Mouse (Mus musculus) hindbrain, embryonic 15.5 days (tissue): Measurements from ENCODE around the gene Rad23a. TPM values are rescaled to one million over a fixed set of nuclear protein-coding genes. Genes with fewer than 3 reads are reported as not detected.
"Not testable (repeated sequence)": the region's sequence is repeated elsewhere in the genome, so short reads cannot be mapped to it uniquely, and the experiment has no call there.

Source experiments
- ATAC-seq: fragments of 200-750 bp; cut with Nextera tagmentation; 2 replicates; pipeline ENCODE4 v1.8.0; 2017; ENCODE audit warnings: low read depth, moderate number of reproducible peaks, moderate TSS enrichment; ENCODE audit not compliant: low FRiP score
- H3K27ac ChIP-seq: fragments of 300-500 bp; sonication (generic); replicated peaks from 2 replicates; pipeline ENCODE4 v1.5.1; 2015; ENCODE audit warnings: mild to moderate bottlenecking, inconsistent platforms
- H3K27me3 ChIP-seq: fragments of 300-500 bp; sonication (generic); 2 replicates; pipeline ENCODE4 v1.6.1; 2015; ENCODE audit warnings: control low read depth, inconsistent platforms
- H3K36me3 ChIP-seq: fragments of 300-500 bp; sonication (generic); 2 replicates; pipeline ENCODE4 v1.6.1; 2015; ENCODE audit warnings: control low read depth, inconsistent platforms
- H3K4me1 ChIP-seq: fragments of 300-500 bp; sonication (generic); replicated peaks from 2 replicates; pipeline ENCODE4 v1.6.1; 2015; ENCODE audit warnings: control low read depth, inconsistent platforms
- H3K4me2 ChIP-seq: fragments of 300-500 bp; sonication (generic); 2 replicates; pipeline ENCODE4 v1.6.1; 2015; ENCODE audit warnings: moderate library complexity, mild to moderate bottlenecking, inconsistent platforms
- H3K4me3 ChIP-seq: fragments of 300-500 bp; sonication (generic); 2 replicates; pipeline ENCODE4 v1.5.1; 2015; ENCODE audit warnings: mild to moderate bottlenecking, inconsistent platforms
- H3K9ac ChIP-seq: fragments of 300-500 bp; sonication (generic); 2 replicates; pipeline ENCODE4 v1.6.1; 2015; ENCODE audit warnings: inconsistent platforms
- H3K9me3 ChIP-seq: fragments of 300-500 bp; sonication (generic); 2 replicates; pipeline ENCODE4 v1.6.1; 2016; ENCODE audit warnings: control low read depth, inconsistent platforms
- WGBS: fragments of 180-500 bp; shearing (Covaris S2); methylation state at CpG from one replicate; pipeline ENCODE4 v1.1.7; 2015; 5-methylcytosine and 5-hydroxymethylcytosine counted together
- polyA plus RNA-seq: library from polyadenylated mRNA; unstranded; fragments of >200 nt; fragmentation: Nextera tagmentation; extraction: Ambion mirVana; gene quantifications from 2 replicates; pipeline ENCODE4 v1.2.1, GENCODE M21; 2015

Rad23a gene
- polyA plus RNA-seq, 1 experiment from 2014 or later, result 79.1 TPM

DNA sequence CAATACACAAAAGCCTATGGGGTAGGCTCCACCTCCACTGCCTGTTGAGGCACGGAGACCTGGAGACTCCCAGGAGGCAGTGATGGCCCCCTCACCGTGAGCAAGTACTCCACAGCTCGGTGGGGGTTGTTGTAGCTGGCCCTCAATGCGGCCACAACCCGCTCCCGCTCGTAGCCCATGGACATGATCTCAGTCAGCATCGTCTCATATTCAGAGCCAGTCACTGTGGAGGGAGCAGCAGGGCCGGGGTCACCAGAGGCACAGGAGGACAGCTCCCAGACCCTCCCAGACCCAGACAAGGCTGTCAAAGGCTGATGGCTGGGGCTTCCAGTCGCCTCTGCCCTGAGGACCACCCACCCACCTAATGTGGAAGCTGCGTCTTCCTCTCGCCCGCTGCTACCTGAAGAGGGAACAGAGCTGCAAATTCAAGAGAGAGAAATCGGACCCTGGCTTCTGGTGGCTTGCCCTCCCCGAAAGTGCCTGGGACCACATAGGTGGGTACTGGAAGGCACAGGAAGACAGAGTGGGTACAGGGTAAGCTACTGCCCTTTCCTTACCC is 2.5 kb downstream of the Rad23a start:
- H3K4me1 ChIP-seq, result peaks cover 41% of the 10 kb centered on the region
- 76% methylated on average over 15 of the region's 15 CpGs for WGBS
- H3K4me2 ChIP-seq, result no peak overlapping the region
- no peak overlapping the region for H3K4me3 ChIP-seq
- ATAC-seq, result no peak
- H3K36me3 ChIP-seq, result peaks cover 62% of the 10 kb centered on the region
- no peaks in the 10 kb centered on the region for H3K27me3 ChIP-seq
- no peak overlapping the region for H3K9ac ChIP-seq
- no peaks in the 10 kb centered on the region for H3K9me3 ChIP-seq
- no peak overlapping the region for H3K27ac ChIP-seq

DNA sequence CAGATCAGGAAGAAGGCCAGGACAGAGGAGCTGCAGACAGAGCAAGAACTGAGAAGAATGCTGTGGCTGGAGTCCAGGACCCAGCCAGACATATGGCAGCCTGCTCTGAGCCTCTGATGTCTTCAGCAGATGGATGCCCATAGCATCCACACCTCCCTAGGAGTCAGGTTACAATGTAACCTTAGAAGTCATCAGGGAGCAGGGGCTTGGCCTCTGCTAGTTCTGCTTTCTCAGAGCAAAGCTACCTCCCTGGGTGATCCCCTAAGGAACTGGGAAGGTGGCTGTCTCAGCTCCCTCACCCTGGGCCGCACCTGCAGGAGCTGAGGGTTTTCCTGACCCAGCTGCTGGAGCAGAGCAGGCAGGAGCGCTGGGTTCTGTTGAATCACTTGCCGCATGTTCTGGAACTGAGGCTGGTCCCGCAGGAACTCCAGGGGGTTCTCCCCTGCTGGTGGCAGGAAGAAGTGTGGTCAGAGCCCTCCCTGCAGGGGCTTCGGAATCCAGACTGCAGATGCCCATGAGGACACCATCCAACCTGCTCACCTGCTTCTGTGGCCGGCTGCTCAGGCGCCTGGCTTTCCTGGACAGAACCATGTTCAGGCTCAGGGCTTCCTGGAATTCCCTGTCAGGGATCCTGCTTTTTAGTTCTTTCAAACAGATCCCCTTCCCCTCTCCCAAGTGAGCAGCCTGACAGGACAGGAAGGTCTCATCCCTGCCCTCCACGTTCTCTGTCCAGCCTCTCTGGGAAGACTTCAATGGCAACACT is 3.1 kb downstream of the Rad23a start:
- H3K9me3 ChIP-seq, result no peaks in the 10 kb centered on the region
- peaks cover 38% of the 10 kb centered on the region for H3K4me1 ChIP-seq
- no peak for ATAC-seq
- no peak overlapping the region for H3K4me3 ChIP-seq
- H3K4me2 ChIP-seq, result no peak overlapping the region
- H3K36me3 ChIP-seq, result peaks cover 56% of the 10 kb centered on the region
- 73% methylated on average over 8 of the region's 8 CpGs for WGBS
- no peak overlapping the region for H3K27ac ChIP-seq
- H3K9ac ChIP-seq, result no peak overlapping the region
- no peaks in the 10 kb centered on the region for H3K27me3 ChIP-seq

DNA sequence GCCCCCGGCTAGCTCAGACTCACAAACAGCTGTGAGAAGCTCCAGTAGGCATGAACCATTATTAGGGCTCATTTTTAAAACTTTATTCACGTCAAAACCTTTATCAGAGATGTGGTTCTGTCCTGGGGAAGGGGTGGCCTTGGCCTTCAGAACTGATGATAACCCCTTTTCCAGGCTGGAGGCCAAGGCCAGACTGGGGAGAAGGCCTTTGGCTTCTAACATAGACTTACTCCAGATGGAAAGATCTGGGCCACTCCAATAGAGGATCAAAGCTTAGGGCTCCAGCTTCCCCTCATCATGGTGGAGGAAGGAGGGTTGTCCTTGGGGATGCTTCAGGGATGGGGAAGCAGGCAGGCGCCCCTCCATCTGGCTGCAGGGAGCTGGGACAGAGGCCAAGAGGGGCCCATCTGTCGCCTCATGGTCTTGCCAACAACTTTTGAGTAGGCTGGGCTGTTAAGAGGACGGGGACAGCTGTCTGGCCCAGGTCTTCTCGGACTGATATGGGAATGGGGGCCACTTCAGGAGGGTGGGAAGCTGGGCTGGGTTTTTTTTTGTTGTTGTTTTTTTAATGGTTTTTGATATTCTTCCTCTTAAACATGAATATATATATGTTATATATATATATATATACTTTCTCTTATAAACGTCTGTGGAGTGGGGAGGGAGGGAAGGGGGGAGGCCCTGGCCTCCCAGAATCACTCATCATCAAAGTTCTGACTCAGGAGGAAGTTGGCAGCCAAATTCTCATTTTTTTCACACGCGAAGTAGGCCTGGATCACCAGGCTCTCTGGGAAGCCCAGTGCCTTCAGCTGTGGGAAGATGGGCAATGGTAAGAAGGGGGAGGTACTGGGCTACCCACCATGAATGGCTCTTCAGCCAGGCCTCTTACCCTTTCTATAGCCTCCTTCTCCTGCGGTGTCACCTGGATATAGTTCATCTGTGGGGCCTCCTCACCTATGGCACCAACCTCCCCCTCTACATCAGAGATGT is 5.3 kb downstream of the Rad23a start:
- no peak overlapping the region for H3K9ac ChIP-seq
- H3K4me3 ChIP-seq, result no peak overlapping the region
- H3K36me3 ChIP-seq, result peaks cover 44% of the 10 kb centered on the region
- H3K27me3 ChIP-seq, result no peaks in the 10 kb centered on the region
- peaks cover 44% of the 10 kb centered on the region for H3K4me1 ChIP-seq
- ATAC-seq, result peak; percentile 29; the same call in 1 of the 2 replicates
- no peaks in the 10 kb centered on the region for H3K9me3 ChIP-seq
- H3K27ac ChIP-seq, result peak overlapping the region; percentile 91
- 56% methylated on average over 10 of the region's 10 CpGs for WGBS
- H3K4me2 ChIP-seq, result no peak overlapping the region

DNA sequence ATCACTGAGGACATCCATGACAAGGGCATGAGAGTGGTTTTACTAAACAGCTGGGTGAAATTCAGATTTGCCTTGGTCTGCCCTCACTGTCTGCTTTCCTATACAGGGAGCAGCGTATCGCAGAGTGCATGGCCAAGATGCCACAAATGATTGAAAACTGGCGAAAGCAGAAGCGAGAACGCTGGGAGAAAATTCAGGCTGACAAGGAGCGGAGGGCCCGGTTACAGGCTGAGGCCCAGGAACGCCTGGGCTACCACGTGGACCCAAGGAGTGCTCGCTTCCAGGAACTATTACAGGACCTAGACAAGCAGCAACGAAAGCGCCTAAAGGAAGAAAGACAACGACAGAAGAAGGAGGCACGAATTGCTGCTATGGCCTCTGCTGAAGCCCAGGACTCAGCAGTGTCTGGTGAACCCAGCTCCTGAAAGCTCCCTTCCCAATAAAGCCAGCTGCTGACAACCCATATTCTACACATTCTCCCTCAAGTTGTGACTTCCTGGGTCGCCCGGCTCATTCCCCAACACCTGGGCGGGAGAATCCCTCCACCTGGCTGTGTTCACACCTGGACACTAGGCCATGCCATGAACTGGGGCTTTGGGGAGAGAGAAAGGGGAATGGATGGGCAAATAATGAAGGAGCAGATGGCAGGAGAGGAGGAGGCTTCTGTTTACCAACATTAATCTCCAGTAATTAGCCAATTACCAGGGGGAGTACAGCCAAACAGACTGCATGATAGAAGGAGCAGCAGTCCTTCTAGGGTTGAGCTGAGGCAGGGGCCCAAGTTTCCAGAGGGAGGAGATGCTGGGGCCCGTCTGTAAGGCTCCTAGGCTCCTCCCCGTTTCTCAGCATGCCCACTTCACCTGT is 6.2 kb downstream of the Rad23a start:
- H3K9ac ChIP-seq, result no peak overlapping the region
- no peaks in the 10 kb centered on the region for H3K27me3 ChIP-seq
- peaks cover 44% of the 10 kb centered on the region for H3K36me3 ChIP-seq
- ATAC-seq, result no peak
- H3K4me3 ChIP-seq, result no peak overlapping the region
- no peak overlapping the region for H3K4me2 ChIP-seq
- no peaks in the 10 kb centered on the region for H3K9me3 ChIP-seq
- H3K27ac ChIP-seq, result peak overlapping the region; percentile 91
- H3K4me1 ChIP-seq, result peaks cover 38% of the 10 kb centered on the region
- 80% methylated on average over 19 of the region's 19 CpGs for WGBS

DNA sequence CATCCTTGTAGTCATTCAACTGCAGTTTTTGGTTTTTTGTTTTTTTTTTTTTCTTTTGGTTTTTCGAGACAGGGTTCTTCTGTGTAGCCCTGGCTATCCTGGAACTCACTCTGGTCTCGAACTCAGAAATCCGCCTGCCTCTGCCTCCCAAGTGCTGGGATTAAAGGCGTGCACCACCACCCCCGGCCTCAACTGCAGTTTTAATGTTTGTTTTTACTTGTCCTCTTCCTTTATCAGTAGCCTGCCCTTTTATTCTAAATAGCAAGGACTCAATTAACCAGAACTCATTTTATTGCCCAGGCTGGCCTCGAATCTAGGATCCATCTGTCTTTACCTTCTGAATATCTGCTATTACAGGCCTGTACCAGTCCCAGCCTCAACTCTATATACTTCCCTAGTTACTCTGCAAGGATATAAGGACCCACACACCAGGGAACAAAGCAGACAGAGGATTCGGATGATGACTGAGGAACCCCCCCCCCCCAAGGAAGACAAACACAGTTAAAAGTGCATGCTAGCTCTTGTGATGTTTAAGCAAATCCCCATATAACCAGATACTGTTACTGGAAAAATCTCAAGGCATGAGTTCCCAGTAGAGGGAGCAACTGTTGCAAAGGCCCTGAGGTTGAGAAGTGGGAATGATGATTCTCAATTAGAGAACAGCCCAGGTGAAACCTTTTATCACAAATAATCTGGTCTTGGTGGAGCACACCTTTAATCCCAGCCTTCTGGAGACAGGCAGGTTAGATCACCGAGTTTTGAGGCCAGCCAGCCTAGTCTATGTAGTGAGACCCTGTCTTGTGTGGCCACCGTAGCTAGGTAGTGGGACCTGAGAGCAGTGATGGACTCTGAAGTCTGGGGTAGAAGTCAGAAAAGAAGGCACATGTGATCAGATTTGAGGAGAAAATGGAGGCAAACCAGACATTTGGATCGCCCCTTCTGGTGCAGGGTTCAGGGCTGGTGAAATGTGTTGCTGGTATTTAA is 7.4 kb downstream of the Rad23a start:
- Histone ChIP-seq H3K9me3 (no peaks in the 10 kb centered on the region), H3K4me3 (peak overlapping the region; percentile 73), H3K4me2 (peak overlapping the region; percentile 65), H3K4me1 (peaks cover 32% of the 10 kb centered on the region), H3K27me3 (no peaks in the 10 kb centered on the region), H3K36me3 (peaks cover 42% of the 10 kb centered on the region), H3K27ac (peak overlapping the region; percentile 91), H3K9ac (peak overlapping the region; percentile 79)
- ATAC-seq, result no peak
- 66% methylated on average over 10 of the region's 10 CpGs for WGBS

DNA sequence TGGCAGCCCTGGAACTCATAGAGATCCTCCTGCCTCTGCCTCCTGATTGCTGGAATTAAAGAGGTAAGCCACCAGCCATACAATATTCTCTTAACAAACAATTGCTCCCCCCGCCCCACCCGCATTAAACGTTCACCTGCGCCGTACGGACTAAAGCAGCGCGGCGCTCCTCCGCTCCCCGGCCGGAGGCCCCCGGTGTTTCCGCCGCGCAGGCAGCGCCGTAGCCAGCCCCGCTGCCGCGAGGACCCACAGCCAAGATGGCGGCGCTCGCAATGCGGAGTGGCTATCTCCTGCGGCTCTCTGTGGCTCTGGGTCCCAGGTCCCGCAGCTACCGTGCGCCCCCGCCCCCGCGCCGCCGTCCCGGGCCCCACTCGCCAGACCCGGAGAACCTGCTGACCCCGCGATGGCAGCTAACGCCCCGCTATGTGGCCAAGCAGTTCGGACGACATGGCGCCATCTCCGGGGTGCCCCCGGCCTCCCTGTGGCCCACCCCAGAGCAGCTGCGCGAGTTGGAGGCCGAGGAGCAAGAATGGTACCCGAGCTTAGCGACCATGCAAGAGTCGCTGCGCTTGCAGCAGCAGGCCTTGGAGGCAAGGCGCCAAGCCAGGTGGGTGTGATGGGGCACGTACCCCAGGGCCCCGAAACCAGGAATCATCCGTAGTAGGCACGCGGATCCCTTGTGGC is 8.3 kb downstream of the Rad23a start:
- Histone ChIP-seq H3K4me2 (peak overlapping the region; percentile 65), H3K9me3 (no peaks in the 10 kb centered on the region), H3K4me1 (peaks cover 30% of the 10 kb centered on the region), H3K9ac (peak overlapping the region; percentile 79), H3K36me3 (peaks cover 33% of the 10 kb centered on the region), H3K27ac (peak overlapping the region; percentile 91), H3K27me3 (no peaks in the 10 kb centered on the region), H3K4me3 (peak overlapping the region; percentile 73)
- ATAC-seq, result peak; percentile 79
- under 1% methylated on average over 53 of the region's 59 CpGs for WGBS

DNA sequence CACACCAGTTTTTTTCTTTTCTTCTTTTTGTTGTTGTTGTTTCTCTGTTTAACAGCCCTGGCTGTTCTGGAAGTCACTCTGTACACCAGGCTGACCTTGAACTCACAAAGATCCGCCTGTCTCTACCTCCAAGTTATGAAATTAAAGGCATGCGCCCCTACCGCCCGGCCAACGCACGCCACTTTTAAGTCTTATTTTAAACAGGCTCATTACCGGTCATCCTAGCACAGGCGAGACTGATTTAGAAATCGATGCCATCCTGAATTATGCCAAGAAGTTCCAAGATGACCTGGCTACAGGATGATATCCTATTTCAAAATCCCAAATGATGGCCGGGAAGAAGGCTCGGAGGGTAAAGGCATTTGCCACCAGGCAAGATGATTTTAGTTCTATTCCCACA is 9.0 kb downstream of the Rad23a start, which contains the start of gene Gadd45gip1:
TSS of gene Gadd45gip1 (plus strand) at position 33 of the 400 bp plus-strand sequence.
- no peak for ATAC-seq
- Histone ChIP-seq H3K36me3 (peaks cover 26% of the 10 kb centered on the region), H3K27ac (peak within 1 kb of the TSS; percentile 91), H3K9me3 (no peaks in the 10 kb centered on the region), H3K27me3 (no peaks in the 10 kb centered on the region), H3K4me3 (peak within 1 kb of the TSS; percentile 73), H3K4me1 (peaks cover 29% of the 10 kb centered on the region), H3K9ac (peak within 1 kb of the TSS; percentile 79), H3K4me2 (peak within 1 kb of the TSS; percentile 65)
- WGBS, result 82% methylated on average over 11 of the region's 11 CpGs

DNA sequence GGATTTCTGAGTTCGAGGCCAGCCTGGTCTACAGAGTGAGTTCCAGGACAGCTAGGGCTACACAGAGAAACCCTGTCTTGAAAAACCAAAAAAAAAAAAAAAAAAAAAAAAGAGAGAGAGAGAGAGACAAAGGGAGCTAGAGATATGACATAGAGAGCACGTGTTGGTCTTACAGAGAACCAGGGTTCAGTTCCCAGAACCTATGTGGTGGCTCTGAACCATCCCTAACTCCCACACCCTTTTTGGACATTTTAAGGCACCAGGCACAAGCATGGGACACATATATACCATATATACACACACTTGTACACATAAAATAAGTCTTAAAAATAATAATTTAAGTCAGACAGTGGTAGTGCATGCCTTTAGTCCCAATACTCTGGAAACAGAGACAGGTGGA is 13.9 kb downstream of the Rad23a start:
- not testable (repeated sequence) for H3K4me2 ChIP-seq, H3K9me3 ChIP-seq, ATAC-seq, H3K4me3 ChIP-seq, H3K27me3 ChIP-seq, H3K27ac ChIP-seq, H3K36me3 ChIP-seq, H3K9ac ChIP-seq
- H3K4me1 ChIP-seq, result peaks cover 16% of the 10 kb centered on the region
- 69% methylated on average over 2 of the region's 2 CpGs for WGBS

DNA sequence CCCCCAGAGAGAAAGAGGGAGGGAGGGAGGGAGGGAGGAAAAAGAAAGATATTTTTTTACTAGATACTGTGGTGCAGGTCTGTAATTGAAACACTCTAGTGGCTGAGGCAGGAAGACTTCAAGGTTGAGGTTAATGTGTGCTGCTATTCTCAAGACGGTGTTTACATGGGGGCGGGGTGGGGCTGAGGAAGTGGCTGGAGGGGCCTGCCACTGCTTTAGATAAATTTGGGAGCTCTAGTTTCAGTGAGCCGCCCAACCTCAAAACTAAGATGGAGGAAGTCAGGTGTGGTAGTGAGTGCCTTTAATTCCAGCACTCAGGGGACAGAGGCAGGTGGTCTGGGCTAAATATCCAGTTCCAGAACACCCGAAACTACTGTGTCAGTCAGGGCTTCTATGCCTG is 14.8 kb downstream of the Rad23a start:
- Histone ChIP-seq H3K27me3 (no peaks in the 10 kb centered on the region), H3K9ac (no peak overlapping the region), H3K27ac (no peak overlapping the region), H3K4me1 (peaks cover 14% of the 10 kb centered on the region), H3K4me3 (no peak overlapping the region), H3K9me3 (no peaks in the 10 kb centered on the region), H3K36me3 (no peaks in the 10 kb centered on the region), H3K4me2 (no peak overlapping the region)
- WGBS, result 73% methylated on average over 4 of the region's 4 CpGs
- ATAC-seq, result no peak

DNA sequence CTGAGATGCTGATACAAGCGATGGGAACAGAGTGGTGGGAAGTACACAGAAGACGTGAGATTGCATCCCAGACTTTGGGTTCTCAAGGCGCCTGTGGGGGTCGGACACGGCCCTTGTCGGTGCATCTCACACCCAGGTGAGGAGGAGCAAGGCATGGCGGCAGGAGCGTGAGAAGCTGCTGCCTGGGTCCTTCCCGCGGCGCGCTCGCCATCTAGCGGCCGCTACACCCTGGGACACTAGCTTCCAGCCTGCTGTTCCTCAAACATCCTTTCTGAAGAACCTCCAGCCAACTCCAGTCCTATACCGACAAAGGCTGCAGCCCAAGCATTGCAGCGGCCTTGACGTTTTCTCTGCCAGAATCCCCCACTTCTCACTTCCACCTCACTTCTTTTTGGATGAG is 16.8 kb downstream of the Rad23a start:
- Histone ChIP-seq H3K9me3 (no peaks in the 10 kb centered on the region), H3K4me3 (peak overlapping the region; percentile 33), H3K36me3 (no peaks in the 10 kb centered on the region), H3K27ac (0 out of 2 replicates have a peak overlapping the region, but pooled peaks have one; percentile 53), H3K4me1 (peaks cover 10% of the 10 kb centered on the region), H3K9ac (peak overlapping the region; percentile 36; the same call in 1 of the 2 replicates), H3K4me2 (peak overlapping the region; percentile 60), H3K27me3 (no peaks in the 10 kb centered on the region)
- ATAC-seq, result peak; percentile 87
- WGBS, result 1% methylated on average over 18 of the region's 18 CpGs
